Mouse (Mus musculus) CH12.LX (cell line): ENCODE results near the gene Socs1. TPM values are rescaled to one million over a fixed set of nuclear protein-coding genes. Genes with fewer than 3 reads are reported as not detected.

Experiments used
- DNase-seq: peaks from one replicate; pipeline ENCODE4 v3.0.0-alpha.2; 2013; ENCODE audit errors: extremely low read depth
- H3K27ac ChIP-seq: 2 replicates; pipeline ENCODE4 v1.5.1; 2012; ENCODE audit warnings: low read depth, mild to moderate bottlenecking, control low read depth, moderate library complexity; ENCODE audit not compliant: insufficient read depth
- H3K27me3 ChIP-seq: replicated peaks from 2 replicates; pipeline ENCODE3; 2012; ENCODE audit warnings: inconsistent platforms
- H3K36me3 ChIP-seq, 2 experiments: replicated peaks in 1 of 2; 2 replicates each; pipeline versions ENCODE3 to v1.6.1; 2012; ENCODE audit warnings: inconsistent platforms in 1 of 2, low read length in 1 of 2, mild to moderate bottlenecking in 1 of 2, mixed read lengths in 1 of 2, moderate library complexity in 1 of 2; ENCODE audit not compliant: control insufficient read depth in 1 of 2, insufficient read depth in 1 of 2
- H3K4me1 ChIP-seq, 2 experiments: 2 replicates each; pipeline ENCODE4 v1.6.1; 2012; ENCODE audit warnings: inconsistent platforms in 1 of 2, moderate library complexity in 1 of 2; ENCODE audit not compliant: insufficient read depth in 2 of 2, control insufficient read depth in 1 of 2
- H3K4me2 ChIP-seq: 2 replicates; pipeline ENCODE4 v1.6.1; 2012; ENCODE audit warnings: low read depth, mild to moderate bottlenecking, control low read depth; ENCODE audit not compliant: poor library complexity, insufficient read depth, severe bottlenecking
- H3K4me3 ChIP-seq, 3 experiments: fragments of 150-350 bp in 1 of 3; sonication (generic) in 1 of 3; replicated peaks in 1 of 3; 2 replicates each; pipeline versions ENCODE3 to v1.5.1; 2011 to 2012; ENCODE audit warnings: low read depth in 2 of 3, low read length in 2 of 3, mild to moderate bottlenecking in 2 of 3, moderate library complexity in 2 of 3, control low read depth in 1 of 3, improper control_type of control experiment in 1 of 3, inconsistent platforms in 1 of 3, mixed read lengths in 1 of 3; ENCODE audit not compliant: poor library complexity in 1 of 3
- H3K79me2 ChIP-seq: replicated peaks from 2 replicates; pipeline ENCODE4 v1.6.1; 2012; ENCODE audit warnings: mild to moderate bottlenecking, moderate library complexity; ENCODE audit not compliant: control insufficient read depth, poor library complexity, insufficient read depth, severe bottlenecking; ENCODE audit errors: extremely low read depth
- H3K9ac ChIP-seq: 2 replicates; pipeline ENCODE4 v1.6.1; 2012; ENCODE audit warnings: low read depth, mild to moderate bottlenecking, control low read depth, moderate library complexity; ENCODE audit not compliant: insufficient read depth
- H3K9me3 ChIP-seq: replicated peaks from 2 replicates; pipeline ENCODE3; 2012; ENCODE audit warnings: low read length, inconsistent platforms, mixed read lengths
- BHLHE40 ChIP-seq: IDR thresholded peaks from 2 replicates; pipeline ENCODE4 v1.6.1; 2011; ENCODE audit warnings: mild to moderate bottlenecking, low read depth, low read length, improper control_type of control experiment
- E2F4 ChIP-seq: IDR thresholded peaks from 2 replicates; pipeline ENCODE4 v1.6.1; 2011; ENCODE audit warnings: low read depth, low read length, improper control_type of control experiment; ENCODE audit not compliant: insufficient replicate concordance
- ELF1 ChIP-seq: IDR thresholded peaks from 2 replicates; pipeline ENCODE4 v1.6.1; 2014; ENCODE audit warnings: low read depth, mild to moderate bottlenecking, inconsistent platforms, low read length, improper control_type of control experiment
- EP300 ChIP-seq: IDR thresholded peaks from 2 replicates; pipeline ENCODE4 v1.6.1; 2011; ENCODE audit warnings: low read length, improper control_type of control experiment
- ETS1 ChIP-seq: conservative IDR thresholded peaks from 2 replicates; pipeline ENCODE4 v1.6.1; 2012; ENCODE audit warnings: low read depth, mild to moderate bottlenecking, inconsistent platforms, low read length, improper control_type of control experiment, moderate library complexity
- GABPA ChIP-seq: IDR thresholded peaks from 2 replicates; pipeline ENCODE4 v1.6.1; 2012; ENCODE audit warnings: low read depth, low read length, improper control_type of control experiment, inconsistent platforms; ENCODE audit not compliant: insufficient replicate concordance
- HCFC1 ChIP-seq: IDR thresholded peaks from 2 replicates; pipeline ENCODE4 v1.6.1; 2012; ENCODE audit warnings: low read depth, mild to moderate bottlenecking, inconsistent platforms, low read length, improper control_type of control experiment
- IRF4 ChIP-seq: IDR thresholded peaks from 2 replicates; pipeline ENCODE4 v1.6.1; 2014; ENCODE audit warnings: low read depth, mild to moderate bottlenecking, inconsistent platforms, low read length, improper control_type of control experiment
- JUN ChIP-seq: IDR thresholded peaks from 2 replicates; pipeline ENCODE4 v1.6.1; 2011; ENCODE audit warnings: low read depth, mild to moderate bottlenecking, low read length, improper control_type of control experiment, moderate library complexity; ENCODE audit not compliant: insufficient read depth
- JUND ChIP-seq: conservative IDR thresholded peaks from 2 replicates; pipeline ENCODE4 v1.6.1; 2011; ENCODE audit warnings: low read depth, low read length, improper control_type of control experiment
- KAT2A ChIP-seq: IDR thresholded peaks from 2 replicates; pipeline ENCODE4 v1.6.1; 2012; ENCODE audit warnings: low read length, improper control_type of control experiment, inconsistent platforms; ENCODE audit not compliant: insufficient replicate concordance
- MAFK ChIP-seq: IDR thresholded peaks from 2 replicates; pipeline ENCODE4 v1.6.1; 2011; ENCODE audit warnings: low read length, improper control_type of control experiment; ENCODE audit not compliant: insufficient replicate concordance
- MAX ChIP-seq: IDR thresholded peaks from 2 replicates; pipeline ENCODE4 v1.6.1; 2011; ENCODE audit warnings: low read length, improper control_type of control experiment
- MEF2A ChIP-seq: IDR thresholded peaks from 2 replicates; pipeline ENCODE4 v1.6.1; 2014; ENCODE audit warnings: low read depth, mild to moderate bottlenecking, inconsistent platforms, low read length, improper control_type of control experiment, borderline replicate concordance
- MXI1 ChIP-seq: IDR thresholded peaks from 2 replicates; pipeline ENCODE4 v1.6.1; 2011; ENCODE audit warnings: mild to moderate bottlenecking, low read depth, low read length, improper control_type of control experiment
- MYC ChIP-seq: IDR thresholded peaks from 2 replicates; pipeline ENCODE4 v1.6.1; 2011; ENCODE audit warnings: low read depth, mild to moderate bottlenecking, improper control_type of control experiment, low read length
- NELFE ChIP-seq: IDR thresholded peaks from 2 replicates; pipeline ENCODE4 v1.6.1; 2011; ENCODE audit warnings: low read depth, low read length, improper control_type of control experiment
- POLR2A ChIP-seq: IDR thresholded peaks from 2 replicates; pipeline ENCODE4 v1.6.1; 2011; ENCODE audit warnings: low read depth, mild to moderate bottlenecking, improper control_type of control experiment, low read length
- POLR2AphosphoS2 ChIP-seq: IDR thresholded peaks from 2 replicates; pipeline ENCODE4 v1.6.1; 2011; ENCODE audit warnings: low read depth, low read length, improper control_type of control experiment
- RAD21 ChIP-seq: IDR thresholded peaks from 2 replicates; pipeline ENCODE4 v1.6.1; 2011; ENCODE audit warnings: low read depth, mild to moderate bottlenecking, low read length, improper control_type of control experiment, moderate library complexity
- RCOR1 ChIP-seq: conservative IDR thresholded peaks from 2 replicates; pipeline ENCODE4 v1.6.1; 2012; ENCODE audit warnings: low read depth, mild to moderate bottlenecking, inconsistent platforms, low read length, improper control_type of control experiment
- SIN3A ChIP-seq: IDR thresholded peaks from 2 replicates; pipeline ENCODE4 v1.6.1; 2012; ENCODE audit warnings: low read length, improper control_type of control experiment, inconsistent platforms
- SMC3 ChIP-seq: IDR thresholded peaks from 2 replicates; pipeline ENCODE4 v1.6.1; 2011; ENCODE audit warnings: low read depth, low read length, improper control_type of control experiment
- TBP ChIP-seq: conservative IDR thresholded peaks from 2 replicates; pipeline ENCODE4 v1.6.1; 2011; ENCODE audit warnings: low read depth, low read length, improper control_type of control experiment
- TCF12 ChIP-seq: IDR thresholded peaks from 2 replicates; pipeline ENCODE4 v1.6.1; 2014; ENCODE audit warnings: low read depth, mild to moderate bottlenecking, inconsistent platforms, low read length, improper control_type of control experiment
- UBTF ChIP-seq: IDR thresholded peaks from 2 replicates; pipeline ENCODE4 v1.6.1; 2012; ENCODE audit warnings: low read depth, mild to moderate bottlenecking, inconsistent platforms, low read length, improper control_type of control experiment, moderate library complexity
- USF1 ChIP-seq: IDR thresholded peaks from 2 replicates; pipeline ENCODE4 v1.6.1; 2014; ENCODE audit warnings: low read depth, mild to moderate bottlenecking, inconsistent platforms, low read length, improper control_type of control experiment
- USF2 ChIP-seq: conservative IDR thresholded peaks from 2 replicates; pipeline ENCODE4 v1.6.1; 2011; ENCODE audit warnings: low read depth, low read length, improper control_type of control experiment
- ZC3H11A ChIP-seq: IDR thresholded peaks from 2 replicates; pipeline ENCODE4 v1.6.1; 2012; ENCODE audit warnings: low read depth, mild to moderate bottlenecking, inconsistent platforms, low read length, improper control_type of control experiment
- ZKSCAN1 ChIP-seq: IDR thresholded peaks from 2 replicates; pipeline ENCODE4 v1.6.1; 2012; ENCODE audit warnings: low read depth, inconsistent platforms, low read length, improper control_type of control experiment, borderline replicate concordance
- ZNF384 ChIP-seq: IDR thresholded peaks from 2 replicates; pipeline ENCODE4 v1.6.1; 2012; ENCODE audit warnings: low read depth, low read length, improper control_type of control experiment, inconsistent platforms
- dilution Hi-C: fragments of 300-500 bp; cut with MboI; formaldehyde crosslinking; loops from 2 replicates; pipeline ENCODE4 v1.14.3; 2020; ENCODE audit warnings: low sequenced_read_pairs; ENCODE audit not compliant: extremely low pct_unique_long_range_greater_than_20kb, extremely low pct_ligation_motif_present
- in situ Hi-C: fragments of 300-500 bp; cut with MboI; formaldehyde crosslinking; loops from 3 replicates; pipeline ENCODE4 v1.14.3; 2019; ENCODE audit warnings: low sequenced_read_pairs, low pct_ligation_motif_present, low pct_unique_long_range_greater_than_20kb, mixed read lengths
- polyA plus RNA-seq: library from polyadenylated mRNA; unstranded; fragments of >175 nt; gene quantifications from 2 replicates; pipeline ENCODE4 v1.2.1, GENCODE M21; 2012; ENCODE audit warnings: low read depth; ENCODE audit not compliant: insufficient read length
- total RNA-seq, 2 experiments: library from RNA; depleted of rRNA; stranded (reverse); fragments of 300-350 nt in 1 of 2; fragments of >200 nt in 1 of 2; gene quantifications; 2 replicates each; pipeline ENCODE4 v1.2.3; 2012 to 2014

The Socs1 gene
- total and polyA plus RNA-seq, 3 experiments: 18.8 to 29.1 (median 27.6) TPM

DNA sequence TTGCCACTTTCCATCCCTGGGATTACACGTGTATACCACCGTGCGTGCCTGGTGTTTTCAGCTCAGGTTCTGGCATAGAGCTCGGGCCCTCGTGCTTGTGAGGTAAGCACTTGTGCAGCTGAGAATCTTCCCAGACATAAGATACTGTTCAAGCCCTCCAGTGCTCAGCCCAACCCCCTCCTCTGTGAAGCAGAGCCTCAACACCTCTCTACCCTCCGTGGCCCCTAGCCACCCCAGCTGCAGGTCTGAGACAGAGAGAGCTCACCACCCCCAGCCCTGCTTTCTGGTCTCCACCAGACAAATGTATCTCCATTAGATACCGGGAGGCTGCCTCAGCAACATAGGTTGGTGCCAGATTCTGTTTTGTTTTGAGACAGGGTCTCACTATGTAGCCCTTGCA lies 36.1 kb downstream of the Socs1 start:
- TF ChIP-seq TBP: no peak
- TF ChIP-seq E2F4: no peak
- no peak for TF ChIP-seq HCFC1
- TF ChIP-seq ELF1: no peak
- no peak for TF ChIP-seq RAD21
- no peak for TF ChIP-seq RCOR1
- no peak for TF ChIP-seq JUN
- no peak for TF ChIP-seq USF1
- TF ChIP-seq MAX: no peak
- no peak for TF ChIP-seq KAT2A
- TF ChIP-seq MAFK: no peak
- no peak for TF ChIP-seq MYC
- no peak for TF ChIP-seq USF2
- no peak for TF ChIP-seq POLR2A
- no peak for TF ChIP-seq POLR2AphosphoS2
- TF ChIP-seq JUND: no peak
- TF ChIP-seq BHLHE40: no peak
- TF ChIP-seq SIN3A: no peak
- no peak for TF ChIP-seq GABPA
- no peak for TF ChIP-seq NELFE
- Histone ChIP-seq H3K36me3 (no peaks in the 10 kb centered on the region), H3K27ac (no peak overlapping the region), H3K4me3 (no peak overlapping the region), H3K9ac (no peak overlapping the region), H3K9me3 (no peaks in the 10 kb centered on the region), H3K79me2 (no peaks in the 10 kb centered on the region), H3K4me1 (peaks cover 20 to 70% of the 10 kb centered on the region in 2 experiments), H3K27me3 (no peaks in the 10 kb centered on the region), H3K4me2 (no peak overlapping the region)
- DNase-seq: no peak
- dilution Hi-C loops: no loop called here
- in situ Hi-C loops: loop anchor here (5.0 kb wide), 1 partner anchor 33 kb away; no protein-coding TSS in a partner anchor

DNA sequence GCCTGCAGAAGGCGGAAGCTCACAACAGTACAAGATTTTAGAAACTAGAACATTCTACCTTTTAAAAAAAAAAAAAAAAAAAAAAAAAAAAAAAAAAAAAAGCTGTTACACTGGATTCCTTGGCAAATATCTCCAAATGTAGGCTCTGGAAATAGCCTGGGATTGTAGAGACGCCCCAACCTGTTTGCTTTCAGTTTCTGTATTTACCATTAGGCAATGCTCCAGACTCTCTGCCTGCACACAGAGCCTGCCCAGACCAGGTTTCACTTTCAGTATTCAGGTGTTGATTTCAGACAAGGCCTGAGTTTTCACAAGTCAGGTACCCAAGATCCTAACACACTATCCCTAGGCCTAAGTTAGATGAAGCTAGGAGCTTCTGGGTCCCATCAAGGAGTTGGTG lies 44.3 kb downstream of the Socs1 start:
- dilution Hi-C loops (no loop called here), in situ Hi-C loops (no loop called here)
- TF ChIP-seq EP300 (peak; percentile 79), MXI1 (0 out of 2 replicates have a peak, but pooled peaks have one; percentile 21), ZKSCAN1 (no peak), ZNF384 (peak; percentile 79), ZC3H11A (no peak), IRF4 (peak; percentile 95), SIN3A (no peak), SMC3 (peak; percentile 2; the same call in 1 of the 2 replicates), USF2 (no peak), TCF12 (peak; percentile 62), JUN (no peak), USF1 (no peak), NELFE (no peak), POLR2AphosphoS2 (no peak), ETS1 (peak; percentile 92), POLR2A (no peak), UBTF (no peak), MAFK (no peak), BHLHE40 (peak; percentile 55; the same call in 1 of the 2 replicates), HCFC1 (peak; percentile 13; the same call in 1 of the 2 replicates), MEF2A (0 out of 2 replicates have a peak, but pooled peaks have one; percentile 38), TBP (no peak), MYC (no peak)
- no peak overlapping the region for H3K27ac ChIP-seq
- H3K4me2 ChIP-seq: peak overlapping the region; percentile 67
- H3K27me3 ChIP-seq: no peaks in the 10 kb centered on the region
- H3K4me3 ChIP-seq: no peak overlapping the region
- no peaks in the 10 kb centered on the region for H3K9me3 ChIP-seq
- no peaks in the 10 kb centered on the region for H3K79me2 ChIP-seq
- H3K36me3 ChIP-seq: no peaks in the 10 kb centered on the region
- peaks cover 25 to 54% of the 10 kb centered on the region in 2 experiments for H3K4me1 ChIP-seq
- peak overlapping the region; percentile 3 for H3K9ac ChIP-seq
- peak; percentile 69 for DNase-seq
